Mouse (Mus musculus) liver, adult 2 months (tissue): ENCODE measurements around the gene Copg1. TPM values are rescaled to one million over a fixed set of nuclear protein-coding genes. Genes with fewer than 3 reads are reported as not detected.
"Not testable (repeated sequence)": the region's sequence is repeated elsewhere in the genome, so short reads cannot be mapped to it uniquely, and the experiment has no call there.

Experiments
- DNase-seq: peaks from one replicate; pipeline ENCODE4 v3.0.0-alpha.2; 2011; ENCODE audit warnings: low read depth, low spot score; ENCODE audit errors: extremely low read depth
- H3K27ac ChIP-seq: fragments of 200-500 bp; replicated peaks from 2 replicates; pipeline ENCODE4 v1.5.1; 2012; ENCODE audit warnings: low read depth, mild to moderate bottlenecking, control low read depth, inconsistent platforms, low read length; ENCODE audit not compliant: insufficient read depth
- H3K27me3 ChIP-seq: fragments of 200-500 bp; 2 replicates; pipeline ENCODE4 v1.6.1; 2012; ENCODE audit warnings: mild to moderate bottlenecking, moderate library complexity, low read length, inconsistent platforms; ENCODE audit not compliant: control insufficient read depth, insufficient read depth
- H3K36me3 ChIP-seq: fragments of 200-500 bp; 2 replicates; pipeline ENCODE4 v1.6.1; 2012; ENCODE audit warnings: low read length, inconsistent platforms; ENCODE audit not compliant: control insufficient read depth, insufficient read depth
- H3K4me1 ChIP-seq: fragments of 200-500 bp; 2 replicates; pipeline ENCODE4 v1.6.1; 2011; ENCODE audit warnings: low read length; ENCODE audit not compliant: control insufficient read depth, insufficient read depth
- H3K4me3 ChIP-seq: fragments of 200-500 bp; 2 replicates; pipeline ENCODE4 v1.5.1; 2011; ENCODE audit warnings: low read depth, mild to moderate bottlenecking, control low read depth, low read length, moderate library complexity; ENCODE audit not compliant: insufficient read depth
- H3K79me2 ChIP-seq: fragments of 200-500 bp; 2 replicates; pipeline ENCODE4 v1.6.1; 2012; ENCODE audit warnings: inconsistent platforms, mild to moderate bottlenecking, low read length, moderate library complexity; ENCODE audit not compliant: control insufficient read depth, insufficient read depth
- H3K9ac ChIP-seq: fragments of 200-500 bp; 2 replicates; pipeline ENCODE4 v1.6.1; 2012; ENCODE audit warnings: low read depth, mild to moderate bottlenecking, control low read depth, inconsistent platforms, low read length
- CTCF ChIP-seq: fragments of 200-500 bp; IDR thresholded peaks from 2 replicates; pipeline ENCODE4 v1.5.1; 2011; ENCODE audit warnings: low read depth, low read length, control low read depth
- POLR2A ChIP-seq: fragments of 200-500 bp; IDR thresholded peaks from 2 replicates; pipeline ENCODE4 v1.6.1; 2011; ENCODE audit warnings: low read length, control low read depth; ENCODE audit not compliant: insufficient read depth; ENCODE audit errors: extremely low read depth
- WGBS: fragments of 180-500 bp; shearing (Covaris S2); methylation state at CpG from one replicate; pipeline ENCODE4 v1.1.7; 2018; 5-methylcytosine and 5-hydroxymethylcytosine counted together
- polyA plus RNA-seq: library from polyadenylated mRNA; depleted of rRNA; stranded (reverse); fragments of >200 nt; gene quantifications from 2 replicates; pipeline ENCODE4 v1.2.3, GENCODE M21; 2012; rRNA removed
- total RNA-seq: library from RNA; depleted of rRNA; stranded (reverse); fragments of >200 nt; gene quantifications from 2 replicates; pipeline ENCODE4 v1.2.3, GENCODE M21; 2014; rRNA removed

The Copg1 gene
- total and polyA plus RNA-seq, 2 experiments: 21.5 to 41.1 TPM

GRCm38 (mm10) chr6:87938941-87939340 is 51.3 kb downstream of the Copg1 start:
- Histone ChIP-seq H3K4me3 (no peak overlapping the region), H3K27me3 (no peaks in the 10 kb centered on the region), H3K27ac (no peak overlapping the region), H3K9ac (no peak overlapping the region), H3K79me2 (no peaks in the 10 kb centered on the region), H3K4me1 (peaks cover 5% of the 10 kb centered on the region; the same call in 1 of the 2 replicates), H3K36me3 (peaks cover 8% of the 10 kb centered on the region; the same call in 1 of the 2 replicates)
- 96% methylated on average over 3 of the region's 3 CpGs for WGBS
- DNase-seq: no peak
- no peak for TF ChIP-seq POLR2A
- TF ChIP-seq CTCF: no peak

GRCm38 (mm10) chr6:87942179-87942578 is 54.6 kb downstream of the Copg1 start:
- Histone ChIP-seq H3K4me3 (no peak overlapping the region), H3K4me1 (no peaks in the 10 kb centered on the region), H3K79me2 (no peaks in the 10 kb centered on the region), H3K9ac (no peak overlapping the region), H3K27ac (no peak overlapping the region), H3K27me3 (no peaks in the 10 kb centered on the region), H3K36me3 (no peaks in the 10 kb centered on the region)
- WGBS: 83% methylated on average over 7 of the region's 7 CpGs
- TF ChIP-seq CTCF: no peak
- no peak for TF ChIP-seq POLR2A
- DNase-seq: no peak

GRCm38 (mm10) chr6:87962457-87962856 is 74.8 kb downstream of the Copg1 start:
- H3K27ac ChIP-seq, H3K9ac ChIP-seq, H3K27me3 ChIP-seq, DNase-seq, H3K4me1 ChIP-seq, H3K79me2 ChIP-seq, H3K4me3 ChIP-seq, H3K36me3 ChIP-seq: not testable (repeated sequence)
- 73% methylated on average over 4 of the region's 4 CpGs for WGBS

Other genes with a start within 250 kb of the Copg1 start
- 3.4 and 3.7 TPM in 2 replicates for gene Aplf, start 215.6 kb upstream of the Copg1 start, total RNA-seq
- gene Aplf, start 215.6 kb upstream of the Copg1 start, polyA plus RNA-seq: 1.2 and 1.4 TPM in 2 replicates
- gene Efcc1, start 156.9 kb upstream of the Copg1 start, total RNA-seq: 0.65 and 1.2 TPM in 2 replicates
- 0.41 and 0.86 TPM in 2 replicates for gene Efcc1, start 156.9 kb upstream of the Copg1 start, polyA plus RNA-seq
- 0.34 and 0.74 TPM in 2 replicates for gene Gp9, start 109.7 kb upstream of the Copg1 start, total RNA-seq
- gene Gp9, start 109.7 kb upstream of the Copg1 start, polyA plus RNA-seq: 0.25 TPM in 1 of 2 replicates, not detected in the other
- gene Rab43, start 75.7 kb upstream of the Copg1 start, total RNA-seq: 63.0 and 71.9 TPM in 2 replicates
- 106 and 139 TPM in 2 replicates for gene Rab43, start 75.7 kb upstream of the Copg1 start, polyA plus RNA-seq
- gene Gm45140, start 52.0 kb upstream of the Copg1 start, total RNA-seq: 1.0 and 1.1 TPM in 2 replicates
- gene Gm45140, start 52.0 kb upstream of the Copg1 start, polyA plus RNA-seq: 0.51 and 0.98 TPM in 2 replicates
- 18.6 and 22.8 TPM in 2 replicates for gene Isy1, start 49.0 kb upstream of the Copg1 start, total RNA-seq
- gene Isy1, start 49.0 kb upstream of the Copg1 start, polyA plus RNA-seq: 5.6 and 6.8 TPM in 2 replicates
- gene Cnbp, start 36.7 kb upstream of the Copg1 start, total RNA-seq: 271 and 286 TPM in 2 replicates
- gene Cnbp, start 36.7 kb upstream of the Copg1 start, polyA plus RNA-seq: 165 and 177 TPM in 2 replicates
- 6.5 and 7.9 TPM in 2 replicates for gene Hmces, start 26.1 kb downstream of the Copg1 start, total RNA-seq
- gene Hmces, start 26.1 kb downstream of the Copg1 start, polyA plus RNA-seq: 6.3 and 9.6 TPM in 2 replicates
- gene H1fx, start 93.8 kb downstream of the Copg1 start, total RNA-seq: 0.13 TPM in 1 of 2 replicates, not detected in the other
- gene H1fx, start 93.8 kb downstream of the Copg1 start, polyA plus RNA-seq: 0.11 and 0.52 TPM in 2 replicates
- gene Rab7, start 157.5 kb downstream of the Copg1 start, total RNA-seq: 69.7 and 80.9 TPM in 2 replicates
- 134 and 145 TPM in 2 replicates for gene Rab7, start 157.5 kb downstream of the Copg1 start, polyA plus RNA-seq
- gene Rpn1, start 196.7 kb downstream of the Copg1 start, total RNA-seq: 124 and 153 TPM in 2 replicates
- 121 and 149 TPM in 2 replicates for gene Rpn1, start 196.7 kb downstream of the Copg1 start, polyA plus RNA-seq